Comparison of ENCODE assay signal across 29 mouse cellular contexts in genomic region chr16:95809127-95809876, GRCm38 (mm10).
DNase-seq lines count a peak whose midpoint lies in the region; ATAC-seq and TF ChIP-seq lines count a peak whose summit lies in the region.
"Had no signal": no experiment of that assay in that cellular context is flagged by ENCODE, and none has a peak within 500 bp of the region (broad histone marks: within the 10 kb centered on the region; RNA-seq: fewer than 3 reads in every experiment).

No protein-coding gene starts in this region.

- no peak overlapping the region for H3K27ac ChIP-seq in kidney, embryonic 16.5 days (ENCODE audit: low read length)
- peak overlapping the region; percentile 9; the same call in 1 of the 2 replicates for H3K27ac ChIP-seq in small intestine, adult 2 months (ENCODE audit: insufficient read depth, low read depth, low read length)
- H3K27ac ChIP-seq: embryonic facial prominence, embryonic 10.5 days; embryonic facial prominence, embryonic 13.5 days; forebrain, embryonic 13.5 days; heart, embryonic 10.5 days; heart, embryonic 13.5 days; hindbrain, embryonic 12.5 days; hindbrain, embryonic 15.5 days had no signal

- no peaks in the 10 kb centered on the region for H3K27me3 ChIP-seq in kidney, embryonic 16.5 days (ENCODE audit: insufficient read depth, low read length)
- no peaks in the 10 kb centered on the region for H3K27me3 ChIP-seq in small intestine, adult 2 months (ENCODE audit: control insufficient read depth, insufficient read depth, low read length)
- H3K27me3 ChIP-seq: embryonic facial prominence, embryonic 13.5 days; forebrain, embryonic 13.5 days; heart, embryonic 13.5 days; hindbrain, embryonic 12.5 days; hindbrain, embryonic 15.5 days; Patski had no signal

- peaks cover 7% of the 10 kb centered on the region; the same call in 1 of the 2 replicates for H3K4me1 ChIP-seq in kidney, embryonic 16.5 days (ENCODE audit: insufficient read depth, low read length)
- H3K4me1 ChIP-seq in small intestine, adult 2 months (ENCODE audit: control insufficient read depth, insufficient read depth, insufficient read length, low read length) = peaks cover 10% of the 10 kb centered on the region
- H3K4me1 ChIP-seq: heart, embryonic 10.5 days; heart, embryonic 13.5 days; hindbrain, embryonic 12.5 days; hindbrain, embryonic 15.5 days had no signal

- no peaks in the 10 kb centered on the region for H3K36me3 ChIP-seq in kidney, embryonic 16.5 days (ENCODE audit: insufficient read depth, low read length)
- H3K36me3 ChIP-seq in small intestine, adult 2 months (ENCODE audit: control insufficient read depth, insufficient read depth, low read length) = no peaks in the 10 kb centered on the region
- H3K36me3 ChIP-seq: embryonic facial prominence, embryonic 10.5 days; embryonic facial prominence, embryonic 13.5 days; G1E; heart, embryonic 10.5 days; heart, embryonic 13.5 days; hindbrain, embryonic 12.5 days; hindbrain, embryonic 15.5 days had no signal

- no peak for TF ChIP-seq POLR2A in small intestine, adult 2 months (IDR thresholded peaks at IDR 0.05; ENCODE audit: low read depth, low read length)

- no peak overlapping the region for H3K9ac ChIP-seq in kidney, embryonic 16.5 days (replicated peaks; ENCODE audit: low read length)
- H3K9ac ChIP-seq: embryonic facial prominence, embryonic 13.5 days; forebrain, embryonic 13.5 days; heart, embryonic 13.5 days; hindbrain, embryonic 12.5 days; hindbrain, embryonic 15.5 days had no signal

- intact Hi-C loops in heart, postnatal 10 days (cut with DNase I) = no loop called here
- intact Hi-C loops in gastrocnemius, postnatal 14 days (cut with DNase I; ENCODE audit: low total_unique reads) = no loop called here

- no peak overlapping the region for H3K4me3 ChIP-seq in kidney, embryonic 16.5 days (ENCODE audit: low read length)
- H3K4me3 ChIP-seq in small intestine, adult 2 months (ENCODE audit: low read depth, low read length) = no peak overlapping the region
- H3K4me3 ChIP-seq: embryonic facial prominence, embryonic 10.5 days; embryonic facial prominence, embryonic 13.5 days; erythroblast, embryonic 14.5 days; forebrain, embryonic 13.5 days; heart, embryonic 10.5 days; heart, embryonic 13.5 days; hindbrain, embryonic 12.5 days; hindbrain, embryonic 15.5 days had no signal

- 61% methylated on average over 21 of the region's 21 CpGs for WGBS in kidney, embryonic 16.5 days
- 82% methylated on average over 21 of the region's 21 CpGs for WGBS in small intestine, adult 2 months

- no peak for TF ChIP-seq CTCF in small intestine, adult 2 months (IDR thresholded peaks at IDR 0.05; ENCODE audit: extremely low read depth, insufficient read length, insufficient replicate concordance, low read depth, low read length)

- ATAC-seq in kidney, embryonic 16.5 days (ENCODE audit: low FRiP score, low TSS enrichment) = no peak
- ATAC-seq in CD4-positive, CD25-positive, alpha-beta regulatory T cell, adult 4 months = peak; percentile 66
- ATAC-seq: forebrain, embryonic 13.5 days; forebrain, embryonic 16.5 days; intestine, postnatal 0 days; Patski had no signal

- H3K4me2 ChIP-seq in kidney, embryonic 16.5 days (replicated peaks; ENCODE audit: low read depth, low read length) = 0 out of 2 replicates have a peak overlapping the region, but pooled peaks have one; percentile 12
- H3K4me2 ChIP-seq: embryonic facial prominence, embryonic 13.5 days; forebrain, embryonic 13.5 days; heart, embryonic 13.5 days; hindbrain, embryonic 12.5 days; hindbrain, embryonic 15.5 days had no signal

- H3K9me3 ChIP-seq in kidney, embryonic 16.5 days (ENCODE audit: low read length) = no peaks in the 10 kb centered on the region
- H3K9me3 ChIP-seq: embryonic facial prominence, embryonic 10.5 days; embryonic facial prominence, embryonic 13.5 days; forebrain, embryonic 13.5 days; G1E; heart, embryonic 10.5 days; heart, embryonic 13.5 days; hindbrain, embryonic 12.5 days; hindbrain, embryonic 15.5 days had no signal

- DNase-seq in kidney, adult 18-20 months = no peak
- DNase-seq in induced T-regulatory cell, adult 2 months (ENCODE audit: low read depth) = peak; percentile 90
- no peak for DNase-seq in heart, adult 9 months (ENCODE audit: low spot score in 2 of 2)
- DNase-seq in heart, postnatal 10 days = no peak
- DNase-seq in gastrocnemius, postnatal 14 days = no peak
- DNase-seq: adrenal gland, adult 2 months; adrenal gland, postnatal 14 days; cerebellum, adult 11 months; cerebellum, adult 2 months; cerebellum, postnatal 10 days; cerebellum, postnatal 36 days; embryo, embryonic 11 days; gastrocnemius, postnatal 10 days; heart, adult 18-20 months had no signal
